Mouse (Mus musculus): ENCODE measurements around the gene Etl4.

DNA sequence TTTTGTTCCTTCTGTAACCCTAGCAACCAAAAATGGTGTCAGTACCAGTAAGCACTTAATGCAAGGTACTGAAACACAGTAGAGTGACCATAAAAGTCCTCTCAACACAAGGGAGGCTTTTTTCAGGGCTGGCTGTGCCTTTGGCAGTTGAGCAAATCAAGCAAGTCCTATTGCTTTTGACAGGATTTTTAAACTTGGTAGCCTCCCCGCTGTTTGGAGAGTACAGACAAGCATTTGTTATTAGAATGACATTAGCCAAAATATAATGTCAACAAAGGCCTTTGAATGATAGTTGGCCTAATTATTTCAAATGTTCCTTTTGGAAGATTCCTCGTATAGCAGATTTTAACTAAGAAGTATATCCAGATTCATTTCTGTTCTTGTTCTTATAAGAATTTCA is 467.4 kb downstream of the Etl4 start:
- TF ChIP-seq CTCF (IDR thresholded peaks at IDR 0.05; ENCODE audit: extremely low read depth, insufficient read length, insufficient replicate concordance, low read depth, low read length), result no peak
- TF ChIP-seq POLR2A (IDR thresholded peaks at IDR 0.05; ENCODE audit: low read depth, low read length), result no peak

Measured in small intestine, adult 2 months (tissue).